Mouse (Mus musculus) lung, postnatal 0 days (tissue): Measurements from ENCODE around the gene Mef2c.

Experiments used
- CTCF ChIP-seq: IDR thresholded peaks from 2 replicates; pipeline ENCODE4 v1.5.1; 2016; ENCODE audit warnings: antibody characterized with exemption, mild to moderate bottlenecking
- EP300 ChIP-seq: IDR thresholded peaks from 2 replicates; pipeline ENCODE4 v1.6.1; 2016; ENCODE audit warnings: antibody characterized with exemption, mild to moderate bottlenecking, control low read depth

DNA sequence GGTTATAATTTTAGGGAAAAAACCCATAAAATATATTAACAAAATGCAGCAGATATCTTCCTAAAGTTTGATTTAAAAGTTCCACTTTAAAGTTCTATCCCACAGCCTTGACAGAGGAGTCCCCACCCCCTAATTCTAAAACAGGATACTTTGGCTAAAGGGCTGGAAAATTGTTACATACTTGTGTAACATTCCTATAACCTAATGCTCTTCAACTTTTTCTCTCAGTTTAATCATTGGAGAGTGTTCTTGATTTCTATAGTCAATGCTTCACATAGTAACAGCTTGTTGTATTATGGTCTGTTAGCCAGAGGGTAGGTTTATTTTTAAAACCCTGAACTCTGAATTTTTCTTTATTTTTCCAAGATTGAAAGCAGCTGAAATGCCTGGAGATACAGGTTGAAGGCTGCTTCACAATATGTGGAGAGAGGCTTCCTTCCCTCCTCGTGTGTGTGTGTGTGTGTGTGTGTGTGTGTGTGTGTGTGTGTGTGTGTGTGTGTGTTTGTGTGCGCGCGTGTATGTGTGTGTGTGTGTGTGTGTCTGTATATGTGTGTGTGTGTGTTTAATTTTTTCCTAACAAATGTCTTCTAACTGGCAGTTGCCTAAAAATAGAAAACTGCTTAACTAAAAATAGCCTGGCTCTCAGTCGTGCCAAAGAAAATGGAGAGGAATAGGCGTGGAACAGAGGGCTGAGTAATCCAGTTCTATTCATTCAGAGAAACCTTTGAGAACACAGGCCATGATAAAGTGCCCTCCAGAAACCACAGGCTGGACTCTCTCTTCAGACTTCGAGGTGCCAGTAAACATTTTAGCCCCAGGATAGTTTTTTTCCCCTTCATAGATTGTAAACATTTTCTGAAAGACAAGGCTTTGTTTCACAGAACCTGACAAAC, 99.8 kb downstream of the Mef2c start:
- no peak for TF ChIP-seq CTCF
- no peak; the same call in 1 of the 2 replicates for TF ChIP-seq EP300
